Mouse (Mus musculus) CH12.LX (cell line): ENCODE measurements around the gene Mrpl38. TPM values are rescaled to one million over a fixed set of nuclear protein-coding genes. Genes with fewer than 3 reads are reported as not detected.

Experiments used
- DNase-seq: peaks from one replicate; pipeline ENCODE4 v3.0.0-alpha.2; 2013; ENCODE audit errors: extremely low read depth
- H3K27ac ChIP-seq: 2 replicates; pipeline ENCODE4 v1.5.1; 2012; ENCODE audit warnings: low read depth, mild to moderate bottlenecking, control low read depth, moderate library complexity; ENCODE audit not compliant: insufficient read depth
- H3K27me3 ChIP-seq: replicated peaks from 2 replicates; pipeline ENCODE3; 2012; ENCODE audit warnings: inconsistent platforms
- H3K36me3 ChIP-seq, 2 experiments: replicated peaks in 1 of 2; 2 replicates each; pipeline versions ENCODE3 to v1.6.1; 2012; ENCODE audit warnings: inconsistent platforms in 1 of 2, low read length in 1 of 2, mild to moderate bottlenecking in 1 of 2, mixed read lengths in 1 of 2, moderate library complexity in 1 of 2; ENCODE audit not compliant: control insufficient read depth in 1 of 2, insufficient read depth in 1 of 2
- H3K4me1 ChIP-seq, 2 experiments: 2 replicates each; pipeline ENCODE4 v1.6.1; 2012; ENCODE audit warnings: inconsistent platforms in 1 of 2, moderate library complexity in 1 of 2; ENCODE audit not compliant: insufficient read depth in 2 of 2, control insufficient read depth in 1 of 2
- H3K4me2 ChIP-seq: 2 replicates; pipeline ENCODE4 v1.6.1; 2012; ENCODE audit warnings: low read depth, mild to moderate bottlenecking, control low read depth; ENCODE audit not compliant: poor library complexity, insufficient read depth, severe bottlenecking
- H3K4me3 ChIP-seq, 3 experiments: fragments of 150-350 bp in 1 of 3; sonication (generic) in 1 of 3; replicated peaks in 1 of 3; 2 replicates each; pipeline versions ENCODE3 to v1.5.1; 2011 to 2012; ENCODE audit warnings: low read depth in 2 of 3, low read length in 2 of 3, mild to moderate bottlenecking in 2 of 3, moderate library complexity in 2 of 3, control low read depth in 1 of 3, improper control_type of control experiment in 1 of 3, inconsistent platforms in 1 of 3, mixed read lengths in 1 of 3; ENCODE audit not compliant: poor library complexity in 1 of 3
- H3K79me2 ChIP-seq: replicated peaks from 2 replicates; pipeline ENCODE4 v1.6.1; 2012; ENCODE audit warnings: mild to moderate bottlenecking, moderate library complexity; ENCODE audit not compliant: control insufficient read depth, poor library complexity, insufficient read depth, severe bottlenecking; ENCODE audit errors: extremely low read depth
- H3K9ac ChIP-seq: 2 replicates; pipeline ENCODE4 v1.6.1; 2012; ENCODE audit warnings: low read depth, mild to moderate bottlenecking, control low read depth, moderate library complexity; ENCODE audit not compliant: insufficient read depth
- H3K9me3 ChIP-seq: replicated peaks from 2 replicates; pipeline ENCODE3; 2012; ENCODE audit warnings: low read length, inconsistent platforms, mixed read lengths
- BHLHE40 ChIP-seq: IDR thresholded peaks from 2 replicates; pipeline ENCODE4 v1.6.1; 2011; ENCODE audit warnings: mild to moderate bottlenecking, low read depth, low read length, improper control_type of control experiment
- CTCF ChIP-seq, 2 experiments: IDR thresholded peaks in 1 of 2; conservative IDR thresholded peaks in 1 of 2; 2 replicates each; pipeline ENCODE4 v1.5.1; 2011 to 2012; ENCODE audit warnings: low read depth in 2 of 2, low read length in 2 of 2, improper control_type of control experiment in 1 of 2, inconsistent platforms in 1 of 2, mild to moderate bottlenecking in 1 of 2, moderate library complexity in 1 of 2
- E2F4 ChIP-seq: IDR thresholded peaks from 2 replicates; pipeline ENCODE4 v1.6.1; 2011; ENCODE audit warnings: low read depth, low read length, improper control_type of control experiment; ENCODE audit not compliant: insufficient replicate concordance
- EP300 ChIP-seq: IDR thresholded peaks from 2 replicates; pipeline ENCODE4 v1.6.1; 2011; ENCODE audit warnings: low read length, improper control_type of control experiment
- GABPA ChIP-seq: IDR thresholded peaks from 2 replicates; pipeline ENCODE4 v1.6.1; 2012; ENCODE audit warnings: low read depth, low read length, improper control_type of control experiment, inconsistent platforms; ENCODE audit not compliant: insufficient replicate concordance
- HCFC1 ChIP-seq: IDR thresholded peaks from 2 replicates; pipeline ENCODE4 v1.6.1; 2012; ENCODE audit warnings: low read depth, mild to moderate bottlenecking, inconsistent platforms, low read length, improper control_type of control experiment
- IRF4 ChIP-seq: IDR thresholded peaks from 2 replicates; pipeline ENCODE4 v1.6.1; 2014; ENCODE audit warnings: low read depth, mild to moderate bottlenecking, inconsistent platforms, low read length, improper control_type of control experiment
- MXI1 ChIP-seq: IDR thresholded peaks from 2 replicates; pipeline ENCODE4 v1.6.1; 2011; ENCODE audit warnings: mild to moderate bottlenecking, low read depth, low read length, improper control_type of control experiment
- MYC ChIP-seq: IDR thresholded peaks from 2 replicates; pipeline ENCODE4 v1.6.1; 2011; ENCODE audit warnings: low read depth, mild to moderate bottlenecking, improper control_type of control experiment, low read length
- NRF1 ChIP-seq: IDR thresholded peaks from 2 replicates; pipeline ENCODE4 v1.6.1; 2014; ENCODE audit warnings: low read depth, mild to moderate bottlenecking, inconsistent platforms, low read length, improper control_type of control experiment, moderate library complexity
- PAX5 ChIP-seq: IDR thresholded peaks from 2 replicates; pipeline ENCODE4 v1.6.1; 2012; ENCODE audit warnings: low read length, inconsistent platforms, mixed read lengths
- SIN3A ChIP-seq: IDR thresholded peaks from 2 replicates; pipeline ENCODE4 v1.6.1; 2012; ENCODE audit warnings: low read length, improper control_type of control experiment, inconsistent platforms
- TCF12 ChIP-seq: IDR thresholded peaks from 2 replicates; pipeline ENCODE4 v1.6.1; 2014; ENCODE audit warnings: low read depth, mild to moderate bottlenecking, inconsistent platforms, low read length, improper control_type of control experiment
- USF1 ChIP-seq: IDR thresholded peaks from 2 replicates; pipeline ENCODE4 v1.6.1; 2014; ENCODE audit warnings: low read depth, mild to moderate bottlenecking, inconsistent platforms, low read length, improper control_type of control experiment
- USF2 ChIP-seq: conservative IDR thresholded peaks from 2 replicates; pipeline ENCODE4 v1.6.1; 2011; ENCODE audit warnings: low read depth, low read length, improper control_type of control experiment
- ZC3H11A ChIP-seq: IDR thresholded peaks from 2 replicates; pipeline ENCODE4 v1.6.1; 2012; ENCODE audit warnings: low read depth, mild to moderate bottlenecking, inconsistent platforms, low read length, improper control_type of control experiment
- dilution Hi-C: fragments of 300-500 bp; cut with MboI; formaldehyde crosslinking; loops from 2 replicates; pipeline ENCODE4 v1.14.3; 2020; ENCODE audit warnings: low sequenced_read_pairs; ENCODE audit not compliant: extremely low pct_unique_long_range_greater_than_20kb, extremely low pct_ligation_motif_present
- in situ Hi-C: fragments of 300-500 bp; cut with MboI; formaldehyde crosslinking; loops from 3 replicates; pipeline ENCODE4 v1.14.3; 2019; ENCODE audit warnings: low sequenced_read_pairs, low pct_ligation_motif_present, low pct_unique_long_range_greater_than_20kb, mixed read lengths
- polyA plus RNA-seq: library from polyadenylated mRNA; unstranded; fragments of >175 nt; gene quantifications from 2 replicates; pipeline ENCODE4 v1.2.1, GENCODE M21; 2012; ENCODE audit warnings: low read depth; ENCODE audit not compliant: insufficient read length
- total RNA-seq, 2 experiments: library from RNA; depleted of rRNA; stranded (reverse); fragments of 300-350 nt in 1 of 2; fragments of >200 nt in 1 of 2; gene quantifications; 2 replicates each; pipeline ENCODE4 v1.2.3; 2012 to 2014

Mrpl38 gene
- total and polyA plus RNA-seq, 3 experiments, result 109 to 188 (median 157) TPM

- no peaks in the 10 kb centered on the region for H3K27me3 ChIP-seq
- no peak overlapping the region for H3K27ac ChIP-seq
- TF ChIP-seq TCF12 (no peak), USF2 (no peak), MXI1 (no peak), MYC (no peak), E2F4 (no peak), BHLHE40 (no peak), CTCF (conservative IDR thresholded peaks at IDR 0.05 in 1 of 2, IDR thresholded peaks at IDR 0.05 in 1 of 2; ENCODE audit: low read depth in 2 of 2, low read length in 2 of 2) (no peak), HCFC1 (no peak), IRF4 (no peak), SIN3A (no peak), PAX5 (no peak), NRF1 (no peak)
- no peak overlapping the region for H3K4me2 ChIP-seq
- no peaks in the 10 kb centered on the region for H3K79me2 ChIP-seq
- H3K9ac ChIP-seq, result no peak overlapping the region
- H3K36me3 ChIP-seq, result peaks cover 99 to 100% of the 10 kb centered on the region in 2 experiments
- dilution Hi-C loops, result no loop called here
- no peak for DNase-seq
- in situ Hi-C loops, result no loop called here
- H3K4me1 ChIP-seq, result no peaks in the 10 kb centered on the region
- no peak overlapping the region for H3K4me3 ChIP-seq
- H3K9me3 ChIP-seq, result no peaks in the 10 kb centered on the region
Measured at GRCm38 (mm10) chr11:116149341-116149740, 10.7 kb upstream of the Mrpl38 start.

- Histone ChIP-seq H3K27ac (no peak overlapping the region), H3K9ac (no peak overlapping the region), H3K4me2 (no peak overlapping the region), H3K79me2 (no peaks in the 10 kb centered on the region), H3K9me3 (no peaks in the 10 kb centered on the region), H3K27me3 (no peaks in the 10 kb centered on the region), H3K4me3 (no peak overlapping the region), H3K36me3 (peaks cover 99 to 100% of the 10 kb centered on the region in 2 experiments), H3K4me1 (peaks cover 0 to 5% of the 10 kb centered on the region in 2 experiments; a peak in 1 of 4 replicates)
- DNase-seq, result no peak
- TF ChIP-seq GABPA (no peak), SIN3A (no peak), BHLHE40 (no peak), EP300 (no peak), USF1 (no peak), ZC3H11A (no peak)
- in situ Hi-C loops, result no loop called here
- dilution Hi-C loops, result no loop called here
Measured at GRCm38 (mm10) chr11:116148761-116149221, 10.1 kb upstream of the Mrpl38 start.
